Mouse (Mus musculus) brown adipose tissue, adult 24 weeks (tissue): ENCODE data around the gene Sptssa. TPM values are rescaled to one million over a fixed set of nuclear protein-coding genes. Genes with fewer than 3 reads are reported as not detected.

ENCODE experiments used
- H3K27ac ChIP-seq: fragments of 200-500 bp; replicated peaks from 2 replicates; pipeline ENCODE4 v1.5.1; 2012; ENCODE audit warnings: low read depth, mild to moderate bottlenecking, low read length
- H3K4me1 ChIP-seq: fragments of 200-500 bp; 2 replicates; pipeline ENCODE4 v1.6.1; 2012; ENCODE audit warnings: low read length, mixed read lengths; ENCODE audit not compliant: control insufficient read depth, insufficient read depth, insufficient read length
- H3K4me3 ChIP-seq: fragments of 200-500 bp; 2 replicates; pipeline ENCODE4 v1.5.1; 2012; ENCODE audit warnings: low read depth, mild to moderate bottlenecking, low read length, moderate library complexity; ENCODE audit not compliant: insufficient read depth
- polyA plus RNA-seq: library from polyadenylated mRNA; stranded (reverse); fragments of >200 nt; gene quantifications from 2 replicates; pipeline ENCODE4 v1.2.4, GENCODE M21; 2012; ENCODE audit not compliant: missing spikeins, insufficient read depth, insufficient read length

The Sptssa gene
- polyA plus RNA-seq, 1 experiment: 81.2 TPM

DNA sequence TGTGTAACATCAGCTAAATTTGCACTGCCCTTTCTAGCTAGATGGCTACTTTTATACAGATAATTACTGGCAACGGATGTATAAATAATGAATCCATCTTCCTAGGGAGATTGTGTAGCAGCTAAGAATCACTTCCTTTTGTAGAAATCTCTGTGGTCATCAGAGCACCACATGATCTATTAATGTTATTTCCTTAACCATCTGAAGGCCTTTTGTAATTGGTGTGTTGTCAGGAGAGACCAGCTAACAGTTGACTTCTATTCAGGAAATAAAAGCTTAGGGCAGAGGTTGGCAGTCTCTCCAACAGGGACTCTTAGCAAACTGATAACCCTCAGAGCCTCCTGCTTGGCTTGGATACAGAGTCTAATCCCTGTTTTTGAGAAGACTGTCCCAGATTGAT is 19.3 kb downstream of the Sptssa start:
- no peak overlapping the region for H3K27ac ChIP-seq
- no peak overlapping the region for H3K4me3 ChIP-seq
- no peaks in the 10 kb centered on the region for H3K4me1 ChIP-seq

DNA sequence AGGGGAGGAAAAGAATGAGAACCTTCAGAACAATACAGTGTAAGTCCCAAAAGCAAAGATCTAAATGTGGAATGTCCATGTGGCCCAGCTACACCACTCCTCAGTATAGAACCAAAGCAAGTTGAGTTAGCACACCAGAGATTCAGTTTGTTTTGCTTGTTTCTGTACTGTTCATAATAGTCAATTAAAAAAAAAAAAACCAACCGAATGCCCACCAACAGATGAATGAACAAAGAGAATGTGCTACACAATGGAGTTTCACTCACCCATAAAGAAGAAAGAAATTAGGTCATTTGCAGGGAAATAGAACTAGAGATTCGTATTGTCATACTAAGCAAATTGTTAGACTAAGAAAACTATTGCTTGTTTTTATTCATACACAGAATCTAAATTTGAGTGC is 24.2 kb downstream of the Sptssa start:
- H3K27ac ChIP-seq: no peak overlapping the region
- no peaks in the 10 kb centered on the region for H3K4me1 ChIP-seq
- H3K4me3 ChIP-seq: no peak overlapping the region

DNA sequence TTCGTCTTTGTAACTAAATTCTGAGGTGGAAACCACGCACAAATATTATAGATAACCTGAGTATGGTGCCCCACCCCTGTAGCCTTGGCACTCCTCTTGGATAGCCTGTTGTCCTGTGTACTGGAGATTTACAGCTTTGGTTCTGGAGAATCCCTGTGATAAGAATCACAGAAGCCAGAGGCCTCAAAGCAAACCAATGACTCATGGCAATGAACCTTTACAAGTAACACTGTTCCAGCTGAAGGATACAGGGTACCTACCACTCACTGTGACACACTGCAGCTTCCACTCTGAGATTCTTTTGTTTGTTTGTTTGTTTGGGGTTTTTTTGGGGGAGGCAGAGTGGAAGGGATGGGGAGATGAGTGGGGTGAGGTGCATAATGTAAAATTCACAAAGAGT is 34.4 kb downstream of the Sptssa start:
- Histone ChIP-seq H3K4me3 (no peak overlapping the region), H3K27ac (no peak overlapping the region), H3K4me1 (no peaks in the 10 kb centered on the region)

- Histone ChIP-seq H3K4me1 (no peaks in the 10 kb centered on the region), H3K4me3 (no peak overlapping the region), H3K27ac (no peak overlapping the region)
Observed at GRCm38 (mm10) chr12:54620042-54620705, 36.2 kb downstream of the Sptssa start.

DNA sequence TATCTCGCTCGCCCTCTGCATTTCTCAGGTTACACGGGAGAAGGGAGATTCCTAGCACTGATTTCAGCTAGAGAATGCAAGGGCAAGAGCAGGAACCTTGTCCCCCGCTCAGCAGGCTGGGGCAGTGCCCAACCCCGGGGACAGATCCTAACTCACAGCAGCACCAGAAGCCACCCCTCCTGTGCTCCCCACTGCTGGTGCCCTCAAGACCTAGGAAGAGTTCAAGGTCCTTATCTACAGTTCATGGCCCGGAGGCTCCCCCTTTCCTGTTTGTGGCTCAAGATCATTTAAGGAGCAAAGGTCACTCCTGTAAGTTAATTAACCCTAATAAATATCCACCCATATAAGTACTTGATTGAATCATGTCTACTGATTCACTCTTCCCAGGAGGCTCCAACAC is 47.4 kb downstream of the Sptssa start:
- H3K4me1 ChIP-seq: no peaks in the 10 kb centered on the region
- H3K27ac ChIP-seq: no peak overlapping the region
- no peak overlapping the region for H3K4me3 ChIP-seq

GRCm38 (mm10) chr12:54605203-54605602 is 51.2 kb downstream of the Sptssa start:
- Histone ChIP-seq H3K4me3 (no peak overlapping the region), H3K27ac (no peak overlapping the region), H3K4me1 (no peaks in the 10 kb centered on the region)

- Histone ChIP-seq H3K4me3 (no peak overlapping the region), H3K4me1 (no peaks in the 10 kb centered on the region), H3K27ac (no peak overlapping the region)
Observed at GRCm38 (mm10) chr12:54603542-54604167, 52.7 kb downstream of the Sptssa start.

- Histone ChIP-seq H3K4me3 (no peak overlapping the region), H3K4me1 (no peaks in the 10 kb centered on the region), H3K27ac (no peak overlapping the region)
Observed at GRCm38 (mm10) chr12:54600482-54600881, 55.9 kb downstream of the Sptssa start.

- no peak overlapping the region for H3K4me3 ChIP-seq
- H3K27ac ChIP-seq: no peak overlapping the region
- no peaks in the 10 kb centered on the region for H3K4me1 ChIP-seq
Observed at GRCm38 (mm10) chr12:54598358-54598757, 58.0 kb downstream of the Sptssa start.

DNA sequence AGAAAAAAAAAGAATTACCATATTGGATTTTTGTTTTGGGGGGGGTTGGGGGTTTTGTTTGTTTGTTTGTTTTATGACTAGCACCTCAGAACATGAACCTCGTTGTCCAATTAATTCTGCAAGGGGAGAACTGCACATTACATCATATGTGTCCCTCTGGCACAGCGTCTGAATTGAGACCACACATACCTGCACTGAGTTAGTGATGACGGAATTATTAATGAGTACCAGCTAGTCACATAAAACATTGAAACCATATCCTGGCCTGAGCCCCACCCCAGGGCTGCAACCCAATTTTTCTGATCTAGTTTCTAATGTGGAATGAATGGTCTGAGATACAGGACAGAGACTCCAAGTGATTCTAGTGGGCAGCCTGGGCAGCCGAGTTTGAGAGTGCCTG is 59.7 kb downstream of the Sptssa start:
- Histone ChIP-seq H3K4me1 (no peaks in the 10 kb centered on the region), H3K4me3 (no peak overlapping the region), H3K27ac (no peak overlapping the region)

Other genes starting within 250 kb of the Sptssa start
- gene Eapp, start 39.3 kb upstream of the Sptssa start, polyA plus RNA-seq: 45.3 and 49.2 TPM in 2 replicates
- 36.7 and 49.2 TPM in 2 replicates for gene Snx6, start 139.1 kb upstream of the Sptssa start, polyA plus RNA-seq
- gene Cfl2, start 206.3 kb upstream of the Sptssa start, polyA plus RNA-seq: 196 and 220 TPM in 2 replicates